Mouse (Mus musculus) erythroblast, embryonic 14.5 days (primary cell): ENCODE results near the gene Plxnb1.

Experiments used
- GATA1 ChIP-seq: IDR thresholded peaks from 2 replicates; pipeline ENCODE4 v1.6.1; 2012; ENCODE audit warnings: low read length, inconsistent platforms, mixed read lengths
- TAL1 ChIP-seq: IDR thresholded peaks from 3 replicates; pipeline ENCODE4 v1.6.1; 2012; ENCODE audit warnings: low read length, inconsistent platforms, mixed read lengths

DNA sequence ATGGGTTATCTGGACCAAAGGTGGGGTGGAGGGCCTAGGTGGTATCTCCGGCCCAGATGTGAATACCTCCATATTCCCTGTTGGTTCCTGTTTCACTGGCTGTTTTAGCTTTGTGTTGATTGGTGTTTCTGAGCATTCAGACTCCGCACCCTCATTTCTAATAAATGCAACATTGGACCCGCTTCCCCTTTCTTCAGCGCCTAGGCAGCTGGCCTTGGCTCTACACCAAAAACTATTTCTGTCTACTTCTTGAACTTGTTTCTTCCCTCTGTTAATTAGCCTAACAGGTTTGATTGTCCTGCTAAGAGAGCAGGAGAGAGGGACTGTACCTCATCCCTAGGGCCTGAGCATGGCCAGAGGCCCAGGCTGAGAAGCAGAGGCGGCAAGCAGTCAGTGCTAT is 37.6 kb upstream of the Plxnb1 start:
- no peak for TF ChIP-seq TAL1
- TF ChIP-seq GATA1: no peak
